ENCODE assay signal across 8 mouse cellular contexts in genomic region chr9:21164072-21164471, GRCm38 (mm10). TPM values are rescaled to one million over a fixed set of nuclear protein-coding genes. Genes with fewer than 3 reads are reported as not detected.
DNase-seq lines count a peak whose midpoint lies in the region; ATAC-seq and TF ChIP-seq lines count a peak whose summit lies in the region.

No protein-coding gene starts in this region.

- WGBS in kidney, postnatal 0 days: under 1% methylated on average over 26 of the region's 26 CpGs
- 2% methylated on average over 25 of the region's 26 CpGs for WGBS in forebrain, embryonic 16.5 days
- WGBS in neural tube, embryonic 12.5 days: under 1% methylated on average over 26 of the region's 26 CpGs

- H3K9ac ChIP-seq in kidney, postnatal 0 days (ENCODE audit: low read depth, low read length): no peak overlapping the region
- H3K9ac ChIP-seq in forebrain, embryonic 16.5 days (replicated peaks; ENCODE audit: low read depth, low read length): no peak overlapping the region; the same call in 1 of the 2 replicates
- H3K9ac ChIP-seq in neural tube, embryonic 12.5 days: no peak overlapping the region

- ATAC-seq in kidney, postnatal 0 days (replicated peaks; ENCODE audit: low FRiP score, low read depth): no peak
- no peak for ATAC-seq in forebrain, embryonic 16.5 days
- no peak for ATAC-seq in neural tube, embryonic 12.5 days (ENCODE audit: low FRiP score, low read depth)

- no peak for TF ChIP-seq CTCF in kidney, postnatal 0 days (IDR thresholded peaks at IDR 0.05; ENCODE audit: low read depth)

- H3K9me3 ChIP-seq in kidney, postnatal 0 days (replicated peaks; ENCODE audit: low read length): no peaks in the 10 kb centered on the region
- H3K9me3 ChIP-seq in forebrain, embryonic 16.5 days (ENCODE audit: control insufficient read depth, low read length): no peaks in the 10 kb centered on the region
- no peaks in the 10 kb centered on the region for H3K9me3 ChIP-seq in neural tube, embryonic 12.5 days

- peak overlapping the region; percentile 48 for H3K4me2 ChIP-seq in kidney, postnatal 0 days (ENCODE audit: low read length)
- peak overlapping the region; percentile 28 for H3K4me2 ChIP-seq in forebrain, embryonic 16.5 days (ENCODE audit: low read length)
- peak overlapping the region; percentile 75 for H3K4me2 ChIP-seq in neural tube, embryonic 12.5 days (replicated peaks)

- H3K4me3 ChIP-seq in kidney, postnatal 0 days (replicated peaks; ENCODE audit: low read depth, low read length): peak overlapping the region; percentile 16
- H3K4me3 ChIP-seq in forebrain, embryonic 16.5 days (replicated peaks; ENCODE audit: low read length): peak overlapping the region; percentile 58
- 0 out of 2 replicates have a peak overlapping the region, but pooled peaks have one; percentile 5 for H3K4me3 ChIP-seq in neural tube, embryonic 12.5 days

- H3K4me1 ChIP-seq in kidney, postnatal 0 days (replicated peaks; ENCODE audit: insufficient read depth, low read length): peaks cover 20% of the 10 kb centered on the region; the same call in 1 of the 2 replicates
- H3K4me1 ChIP-seq in forebrain, embryonic 16.5 days (replicated peaks; ENCODE audit: control insufficient read depth, insufficient read depth, low read length): peaks cover 30% of the 10 kb centered on the region
- H3K4me1 ChIP-seq in neural tube, embryonic 12.5 days: peaks cover 34% of the 10 kb centered on the region

- H3K27ac ChIP-seq in kidney, postnatal 0 days: no peak overlapping the region
- no peak overlapping the region for H3K27ac ChIP-seq in forebrain, embryonic 16.5 days (ENCODE audit: low read length)
- no peak overlapping the region for H3K27ac ChIP-seq in neural tube, embryonic 12.5 days

- no peaks in the 10 kb centered on the region for H3K36me3 ChIP-seq in kidney, postnatal 0 days (ENCODE audit: insufficient read depth, low read length)
- H3K36me3 ChIP-seq in forebrain, embryonic 16.5 days (ENCODE audit: control insufficient read depth, insufficient read depth): no peaks in the 10 kb centered on the region
- H3K36me3 ChIP-seq in neural tube, embryonic 12.5 days: no peaks in the 10 kb centered on the region

- H3K27me3 ChIP-seq in kidney, postnatal 0 days (ENCODE audit: insufficient read depth, low read length): peaks cover 22% of the 10 kb centered on the region
- peaks cover 44% of the 10 kb centered on the region for H3K27me3 ChIP-seq in forebrain, embryonic 16.5 days (replicated peaks; ENCODE audit: control insufficient read depth, insufficient read depth, low read length)
- peaks cover 58% of the 10 kb centered on the region for H3K27me3 ChIP-seq in neural tube, embryonic 12.5 days (replicated peaks)

- no peak for DNase-seq in kidney, postnatal 0 days (ENCODE audit: low spot score)
- DNase-seq in kidney, adult 18-20 months: no peak
- DNase-seq in Muller cell, postnatal 12 days (ENCODE audit: inconsistent ontology term): peak; percentile 68
- peak; percentile 53 to 61 for DNase-seq in layer of hippocampus, postnatal 10 days (ENCODE audit: low spot score in 2 of 2)
- no peak for DNase-seq in spleen, postnatal 36 days (ENCODE audit: low spot score in 2 of 2)
- DNase-seq in urinary bladder, postnatal 25 days (ENCODE audit: low spot score): no peak

RNA-seq across cellular contexts. Expression of gene Pde4a, which starts 1.4 kb away (rescaled TPM):
- 8.2 and 8.3 TPM in 2 replicates for polyA plus RNA-seq in kidney, postnatal 0 days (2015; fragmentation: Nextera tagmentation; extraction: Ambion mirVana)
- 24.9 and 32.0 TPM in 2 replicates for polyA plus RNA-seq in forebrain, embryonic 16.5 days (2015; fragmentation: Nextera tagmentation; extraction: Ambion mirVana)
- 10 to 100 TPM; 58.9 to 59.5 TPM for total RNA-seq in layer of hippocampus, postnatal 10 days (2021)
- 12.3 and 14.7 TPM in 2 replicates for polyA plus RNA-seq in neural tube, embryonic 12.5 days (2016; fragmentation: Nextera tagmentation; extraction: Ambion mirVana)

RNA-seq across cellular contexts. Expression of gene Cdc37, which starts 14.3 kb away (rescaled TPM):
- polyA plus RNA-seq in kidney, postnatal 0 days (2015; fragmentation: Nextera tagmentation; extraction: Ambion mirVana): 256 and 271 TPM in 2 replicates
- 213 and 234 TPM in 2 replicates for polyA plus RNA-seq in forebrain, embryonic 16.5 days (2015; fragmentation: Nextera tagmentation; extraction: Ambion mirVana)
- 100 to 1,000 TPM; 136 to 139 TPM for total RNA-seq in layer of hippocampus, postnatal 10 days (2021)
- polyA plus RNA-seq in neural tube, embryonic 12.5 days (2016; fragmentation: Nextera tagmentation; extraction: Ambion mirVana): 271 and 293 TPM in 2 replicates

RNA-seq across cellular contexts. Expression of gene Tyk2, which starts 33.0 kb away (rescaled TPM):
- 8.6 and 9.4 TPM in 2 replicates for polyA plus RNA-seq in kidney, postnatal 0 days (2015; fragmentation: Nextera tagmentation; extraction: Ambion mirVana)
- 10.4 and 13.7 TPM in 2 replicates for polyA plus RNA-seq in forebrain, embryonic 16.5 days (2015; fragmentation: Nextera tagmentation; extraction: Ambion mirVana)
- 10 to 100 TPM; 12.7 to 14.0 TPM for total RNA-seq in layer of hippocampus, postnatal 10 days (2021)
- polyA plus RNA-seq in neural tube, embryonic 12.5 days (2016; fragmentation: Nextera tagmentation; extraction: Ambion mirVana): 14.1 and 15.2 TPM in 2 replicates

Comparison
In these comparisons a context has a peak if more than half of its experiments do, and no peak if none do; other contexts are left out.
1. DNase-seq: peak in Muller cell, postnatal 12 days (single experiment) and layer of hippocampus, postnatal 10 days (2 of 2); none in kidney, postnatal 0 days (single experiment), kidney, adult 18-20 months (single experiment), spleen, postnatal 36 days (0 of 2) and urinary bladder, postnatal 25 days (single experiment).
2. H3K4me3 ChIP-seq: peak in every context shown above with its lines; median percentile 58 in forebrain, embryonic 16.5 days; 16 in kidney, postnatal 0 days; 5 in neural tube, embryonic 12.5 days.
3. Peak in every context shown above with its lines, with median percentiles within 50 percentile points of each other: H3K4me2 ChIP-seq.